Mouse (Mus musculus): ENCODE measurements around the gene Kdelr2. TPM values are rescaled to one million over a fixed set of nuclear protein-coding genes. Genes with fewer than 3 reads are reported as not detected.

Kdelr2 gene
- total RNA-seq, 2 experiments from 2014 or later, result 32.5 to 37.7 TPM

DNA sequence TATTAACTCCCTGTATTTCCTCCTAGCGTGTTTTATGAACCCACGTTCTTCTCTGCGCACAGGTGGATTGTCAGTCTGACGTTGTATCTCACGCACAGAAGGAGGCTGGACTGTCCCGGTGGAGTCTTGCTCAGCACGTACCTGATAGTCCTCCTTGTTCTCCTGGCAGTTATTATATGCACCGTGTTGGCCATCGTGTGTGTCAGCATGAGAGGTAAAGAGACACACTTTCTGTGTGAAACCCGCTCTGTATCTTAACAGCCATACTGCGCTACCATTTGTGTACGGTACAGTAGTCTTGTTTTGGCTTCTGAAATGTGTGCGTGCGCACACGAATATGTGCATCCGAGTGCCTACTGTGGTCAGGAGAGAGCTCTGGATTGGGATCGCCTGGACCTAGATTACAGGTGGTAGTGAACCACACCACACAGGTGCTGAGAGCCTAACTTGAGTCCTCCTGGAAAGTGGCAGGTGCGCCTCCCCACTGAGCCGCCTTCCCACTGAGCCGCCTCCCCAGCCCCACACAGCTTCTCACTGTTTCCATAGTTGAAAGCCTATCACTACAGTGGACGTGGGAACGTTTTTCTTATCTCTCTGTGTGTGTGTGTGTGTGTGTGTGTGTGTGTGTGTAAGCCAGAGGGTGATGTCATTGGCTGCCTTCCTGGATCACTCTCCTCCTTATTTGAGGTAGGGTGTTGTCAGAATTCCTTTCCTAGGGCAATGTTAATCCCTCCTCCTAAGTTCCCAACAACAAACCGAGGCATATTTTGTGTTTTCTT, 63.4 kb downstream of the Kdelr2 start:
- intact Hi-C loops (cut with DNase I), result loop anchor here (5.0 kb wide), 1 partner anchor 40 kb away; no protein-coding TSS in a partner anchor
- DNase-seq (ENCODE audit: low spot score in 2 of 2), result no peak

DNA sequence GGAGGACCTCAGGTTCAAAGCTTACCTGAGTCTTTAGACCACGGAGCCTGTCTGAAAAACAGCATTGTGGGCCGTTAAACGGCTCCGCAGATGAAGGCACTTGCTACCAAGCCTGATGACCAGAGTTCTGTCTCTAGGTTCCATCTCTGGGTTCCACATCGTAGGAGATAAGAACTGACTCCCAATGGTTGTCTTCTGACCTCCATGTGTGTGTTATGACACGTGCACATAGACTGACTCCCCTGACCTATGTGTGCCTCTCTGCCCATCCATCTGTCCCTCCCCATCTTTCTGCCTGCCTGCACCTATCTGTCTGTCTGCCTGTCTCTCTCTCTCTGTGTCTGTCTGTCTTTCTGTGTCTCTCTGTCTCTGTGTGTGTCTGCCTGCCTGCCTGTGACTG, 64.3 kb downstream of the Kdelr2 start:
- intact Hi-C loops (cut with DNase I), result loop anchor here (5.0 kb wide), 1 partner anchor 39 kb away; no protein-coding TSS in a partner anchor
- DNase-seq (ENCODE audit: low spot score in 2 of 2), result no peak

DNA sequence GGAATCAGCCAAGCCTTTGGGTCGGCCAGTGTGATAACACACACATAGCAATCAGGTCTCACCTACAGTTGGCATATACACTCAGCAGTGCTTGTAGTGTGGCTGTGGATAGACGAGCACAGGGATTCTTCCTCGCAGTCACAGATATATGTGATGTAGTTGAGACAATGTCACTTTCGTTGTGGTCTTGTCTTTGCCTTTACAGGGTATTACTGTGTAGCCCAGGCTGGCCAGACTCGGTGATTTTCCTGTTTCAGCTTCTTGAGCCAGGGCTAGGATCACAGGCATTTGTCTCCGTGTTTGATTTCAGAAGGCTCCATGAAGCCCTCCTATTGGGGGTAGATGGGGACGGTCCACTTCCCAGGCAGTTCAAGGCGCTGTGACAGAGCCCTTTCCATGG, 66.0 kb downstream of the Kdelr2 start:
- no peak for DNase-seq (ENCODE audit: low spot score in 2 of 2)
- intact Hi-C loops (cut with DNase I), result loop anchor here (5.0 kb wide), 1 partner anchor 38 kb away; no protein-coding TSS in a partner anchor

DNA sequence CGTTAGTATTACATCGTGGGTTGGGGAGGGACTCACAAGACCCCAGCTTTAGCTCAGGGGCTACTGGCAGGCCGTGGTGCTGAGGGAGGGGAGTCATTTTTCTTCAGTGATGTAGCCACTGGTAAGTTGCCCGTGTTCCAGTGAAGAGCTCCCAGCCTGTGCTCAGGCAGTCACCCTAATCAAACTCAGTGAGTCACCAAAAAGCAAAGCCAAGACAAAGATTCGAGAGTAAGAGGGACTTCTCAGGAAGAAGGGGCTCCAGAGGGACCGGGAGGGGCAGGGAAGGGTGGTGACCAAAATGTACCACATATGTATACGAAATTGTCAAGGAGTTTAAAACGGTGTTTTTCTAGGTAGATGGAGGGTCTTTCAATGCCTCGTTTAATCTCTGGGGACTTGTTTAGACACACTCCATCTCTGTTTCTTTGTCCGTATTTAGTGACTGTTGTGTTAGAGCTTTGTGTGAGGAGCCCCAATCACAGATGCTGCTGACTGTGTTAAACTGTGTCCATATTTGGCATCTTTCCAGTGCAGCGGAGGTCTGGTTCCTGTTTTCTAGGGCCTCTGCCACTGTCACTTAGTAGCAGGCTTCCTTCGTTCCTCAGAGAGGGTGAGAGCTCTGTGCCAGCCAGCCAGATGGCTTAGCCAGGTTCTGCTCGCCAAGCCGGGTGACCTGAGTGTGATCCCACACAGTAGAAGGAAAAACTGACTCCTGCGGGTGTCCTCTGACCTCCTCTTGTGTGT, 67.0 kb downstream of the Kdelr2 start:
- DNase-seq (ENCODE audit: low spot score in 2 of 2), result no peak
- intact Hi-C loops (cut with DNase I), result no loop called here

DNA sequence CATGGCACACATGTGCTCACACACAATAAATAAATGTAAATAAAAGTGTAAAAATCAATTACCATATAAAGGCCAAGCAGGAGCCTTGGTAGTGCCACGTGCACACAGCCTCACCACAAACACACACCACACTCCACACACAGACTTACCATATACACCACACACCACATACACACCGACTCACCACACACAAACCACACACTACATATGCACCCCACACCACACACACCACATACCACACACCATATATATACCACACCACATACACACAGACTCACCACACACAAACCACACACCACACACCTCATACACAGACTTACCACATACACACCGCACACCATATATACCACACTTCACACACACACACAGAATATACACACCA, 67.5 kb downstream of the Kdelr2 start:
- intact Hi-C loops (cut with DNase I), result no loop called here
- no peak for DNase-seq (ENCODE audit: low spot score in 2 of 2)

Other genes with a start within 250 kb of the Kdelr2 start
- 10 to 100 TPM; 13.3 to 13.8 TPM for gene Rbak, start 223.1 kb upstream of the Kdelr2 start, total RNA-seq (2021)
- gene Spdye4b, start 222.8 kb upstream of the Kdelr2 start, total RNA-seq (2021), result not detected
- gene Spdye4a, start 176.9 kb upstream of the Kdelr2 start, total RNA-seq (2021), result not detected
- 10 to 100 TPM; 28.0 to 34.5 TPM for gene Zfp12, start 168.7 kb upstream of the Kdelr2 start, total RNA-seq (2021)
- gene Zfp316, start 133.8 kb upstream of the Kdelr2 start, total RNA-seq (2021), result 10 to 100 TPM; 21.3 to 26.9 TPM
- 1 to 10 TPM; 6.4 to 7.3 TPM for gene Zfp853, start 110.2 kb upstream of the Kdelr2 start, total RNA-seq (2021)
- gene E130309D02Rik, start 88.5 kb upstream of the Kdelr2 start, total RNA-seq (2021), result 10 to 100 TPM; 24.8 to 27.9 TPM
- 10 to 100 TPM; 38.6 to 46.2 TPM for gene Zdhhc4, start 74.6 kb upstream of the Kdelr2 start, total RNA-seq (2021)
- gene Grid2ip, start 46.5 kb upstream of the Kdelr2 start, total RNA-seq (2021), result 1 to 10 TPM; 1.5 to 2.7 TPM
- 10 to 100 TPM; 32.6 to 33.7 TPM for gene Daglb, start 60.7 kb downstream of the Kdelr2 start, total RNA-seq (2021)
- gene Rac1, start 124.2 kb downstream of the Kdelr2 start, total RNA-seq (2021), result 100 to 1,000 TPM; 357 to 364 TPM
- 10 to 100 TPM; 37.4 to 39.6 TPM for gene Cyth3, start 218.6 kb downstream of the Kdelr2 start, total RNA-seq (2021)

Data from left cerebral cortex, postnatal 36 days (tissue).